Mouse (Mus musculus) liver, adult 2 months (tissue): Measurements from ENCODE around the gene Gm10570.

Experiments
- CTCF ChIP-seq: fragments of 200-500 bp; IDR thresholded peaks from 2 replicates; pipeline ENCODE4 v1.5.1; 2011; ENCODE audit warnings: low read depth, low read length, control low read depth
- POLR2A ChIP-seq: fragments of 200-500 bp; IDR thresholded peaks from 2 replicates; pipeline ENCODE4 v1.6.1; 2011; ENCODE audit warnings: low read length, control low read depth; ENCODE audit not compliant: insufficient read depth; ENCODE audit errors: extremely low read depth

DNA sequence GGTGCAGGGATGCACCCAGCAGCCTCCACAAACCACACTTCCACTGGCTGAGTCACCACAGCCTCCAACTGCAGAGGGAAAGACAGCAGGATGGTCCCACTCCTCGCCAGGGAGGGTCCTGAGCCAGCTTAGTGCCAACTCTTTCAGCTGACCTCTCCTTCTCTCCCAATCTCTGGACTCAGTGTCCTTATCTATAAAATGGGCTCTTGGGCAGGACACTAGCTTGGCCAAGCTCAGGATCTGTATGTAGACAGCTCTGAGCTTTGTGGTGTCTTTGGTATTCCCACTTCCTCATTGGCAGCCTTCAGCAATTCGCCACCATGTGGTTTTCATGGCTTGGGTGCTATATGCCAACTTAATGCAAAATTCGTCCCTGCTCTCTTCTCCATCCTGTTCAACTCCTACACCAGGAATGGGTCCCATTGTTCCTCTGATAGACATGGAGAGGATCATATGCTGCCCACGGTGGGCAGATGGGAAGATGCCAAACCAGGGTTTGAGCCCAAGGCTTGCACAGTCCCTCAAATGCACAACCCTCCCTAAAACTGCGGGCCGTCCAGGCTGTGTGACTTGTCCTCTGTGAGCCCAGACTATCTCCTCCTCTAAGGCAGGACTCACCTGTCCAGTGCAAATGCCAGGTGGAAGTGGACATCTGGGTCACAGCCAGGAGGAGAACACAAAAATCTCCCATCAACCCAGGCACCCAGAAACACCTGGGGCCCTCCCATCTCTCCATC lies 37.7 kb downstream of the Gm10570 start:
- TF ChIP-seq CTCF, result no peak
- TF ChIP-seq POLR2A, result no peak
